Mouse (Mus musculus) ES-Bruce4 (cell line): ENCODE measurements around the gene Hist1h2ap. TPM values are rescaled to one million over a fixed set of nuclear protein-coding genes. Genes with fewer than 3 reads are reported as not detected.
"Not testable (repeated sequence)": the region's sequence is repeated elsewhere in the genome, so short reads cannot be mapped to it uniquely, and the experiment has no call there.

Source experiments
- H3K27ac ChIP-seq: 2 replicates; pipeline ENCODE4 v1.5.1; 2012; ENCODE audit warnings: low read length, inconsistent platforms; ENCODE audit not compliant: insufficient read depth
- H3K27me3 ChIP-seq: 2 replicates; pipeline ENCODE4 v1.6.1; 2012; ENCODE audit warnings: mild to moderate bottlenecking, low read length, inconsistent platforms; ENCODE audit not compliant: control insufficient read depth, poor library complexity, insufficient read depth, severe bottlenecking
- H3K36me3 ChIP-seq: 2 replicates; pipeline ENCODE4 v1.6.1; 2012; ENCODE audit warnings: inconsistent platforms, mild to moderate bottlenecking, low read length, moderate library complexity; ENCODE audit not compliant: control insufficient read depth, poor library complexity, insufficient read depth, severe bottlenecking
- H3K4me1 ChIP-seq: one replicate; pipeline ENCODE4 v1.8.1; 2011; ENCODE audit warnings: low read length; ENCODE audit not compliant: control insufficient read depth, insufficient read depth
- H3K4me3 ChIP-seq: 2 replicates; pipeline ENCODE4 v1.5.1; 2011; ENCODE audit warnings: low read depth, mild to moderate bottlenecking, low read length
- H3K9ac ChIP-seq: 2 replicates; pipeline ENCODE4 v1.6.1; 2012; ENCODE audit warnings: low read depth, mild to moderate bottlenecking, inconsistent platforms; ENCODE audit not compliant: poor library complexity, severe bottlenecking
- H3K9me3 ChIP-seq: replicated peaks from 2 replicates; pipeline ENCODE4 v1.6.1; 2012; ENCODE audit warnings: mild to moderate bottlenecking, low read length, inconsistent platforms; ENCODE audit not compliant: control insufficient read depth, poor library complexity, insufficient read depth, severe bottlenecking
- CTCF ChIP-seq: IDR thresholded peaks from one replicate; pipeline ENCODE4 v1.8.1; 2011; ENCODE audit warnings: low read depth, low read length
- EP300 ChIP-seq: IDR thresholded peaks from 2 replicates; pipeline ENCODE4 v1.6.1; 2011; ENCODE audit warnings: low read depth, low read length; ENCODE audit not compliant: insufficient read depth
- POLR2A ChIP-seq: IDR thresholded peaks from one replicate; pipeline ENCODE4 v1.8.1; 2011; ENCODE audit warnings: low read length; ENCODE audit not compliant: insufficient read depth
- polyA plus RNA-seq: library from polyadenylated mRNA; stranded (reverse); fragments of >200 nt; gene quantifications from 2 replicates; pipeline ENCODE4 v1.2.4, GENCODE M21; 2011; ENCODE audit warnings: low read depth; ENCODE audit not compliant: missing spikeins, insufficient read depth, insufficient read length

Hist1h2ap gene
- polyA plus RNA-seq, 1 experiment: 47.5 TPM

GRCm38 (mm10) chr13:21831418-21832394, 1.6 kb downstream of the Hist1h2ap start, which contains the start of gene Hist1h4n:
Hist1h4n (minus strand) TSS chr13:21832196.
- H3K27me3 ChIP-seq: not testable (repeated sequence)
- H3K27ac ChIP-seq: peak within 1 kb of the TSS; percentile 61; the same call in 1 of the 2 replicates
- TF ChIP-seq POLR2A: peak; percentile 50

GRCm38 (mm10) chr13:21830344-21830743, 3.0 kb downstream of the Hist1h2ap start:
- Histone ChIP-seq H3K9ac (peak overlapping the region; percentile 18; the same call in 1 of the 2 replicates), H3K36me3 (no peaks in the 10 kb centered on the region), H3K27ac (no peak overlapping the region), H3K4me1 (peaks cover 3% of the 10 kb centered on the region), H3K9me3 (no peaks in the 10 kb centered on the region), H3K27me3 (no peaks in the 10 kb centered on the region), H3K4me3 (no peak overlapping the region)
- TF ChIP-seq POLR2A (no peak), EP300 (no peak), CTCF (no peak)

More at GRCm38 (mm10) chr13:21831418-21832394, 1.6 kb downstream of the Hist1h2ap start, which contains the start of gene Hist1h4n:
- H3K9ac ChIP-seq, H3K4me1 ChIP-seq, H3K9me3 ChIP-seq, H3K4me3 ChIP-seq, H3K36me3 ChIP-seq: not testable (repeated sequence)

GRCm38 (mm10) chr13:21828511-21828910, 4.8 kb downstream of the Hist1h2ap start:
- H3K9ac ChIP-seq: no peak overlapping the region
- H3K4me1 ChIP-seq: peaks cover 3% of the 10 kb centered on the region
- H3K9me3 ChIP-seq: no peaks in the 10 kb centered on the region
- H3K4me3 ChIP-seq: no peak overlapping the region
- TF ChIP-seq POLR2A (no peak), CTCF (no peak), EP300 (no peak)
- H3K36me3 ChIP-seq: no peaks in the 10 kb centered on the region
- no peak overlapping the region for H3K27ac ChIP-seq
- H3K27me3 ChIP-seq: no peaks in the 10 kb centered on the region

- H3K4me3 ChIP-seq, H3K36me3 ChIP-seq, H3K9me3 ChIP-seq, H3K4me1 ChIP-seq, H3K9ac ChIP-seq, H3K27ac ChIP-seq, H3K27me3 ChIP-seq: not testable (repeated sequence)
These were observed 13.0 kb downstream of the Hist1h2ap start for GRCm38 (mm10) chr13:21820082-21820890.

GRCm38 (mm10) chr13:21812092-21812491, 21.2 kb downstream of the Hist1h2ap start:
- not testable (repeated sequence) for H3K4me3 ChIP-seq, H3K4me1 ChIP-seq, H3K36me3 ChIP-seq, H3K9me3 ChIP-seq, H3K27me3 ChIP-seq
- Histone ChIP-seq H3K9ac (peak overlapping the region; percentile 68; the same call in 1 of the 2 replicates), H3K27ac (peak overlapping the region; percentile 48)

- Histone ChIP-seq H3K9ac (peak within 1 kb of the TSS; percentile 68; the same call in 1 of the 2 replicates), H3K27ac (peak within 1 kb of the TSS; percentile 48)
- H3K4me1 ChIP-seq, H3K27me3 ChIP-seq, H3K9me3 ChIP-seq, H3K4me3 ChIP-seq, H3K36me3 ChIP-seq: not testable (repeated sequence)
These were observed 21.8 kb downstream of the Hist1h2ap start, which contains the start of gene Hist1h4m for GRCm38 (mm10) chr13:21811539-21811938. Hist1h4m (plus strand) TSS chr13:21811746.

GRCm38 (mm10) chr13:21811074-21811473, 22.2 kb downstream of the Hist1h2ap start:
- H3K9me3 ChIP-seq, H3K4me3 ChIP-seq, H3K4me1 ChIP-seq, H3K9ac ChIP-seq, H3K27me3 ChIP-seq, H3K27ac ChIP-seq, H3K36me3 ChIP-seq: not testable (repeated sequence)

GRCm38 (mm10) chr13:21810073-21810472, 23.2 kb downstream of the Hist1h2ap start, which contains the start of the genes Hist1h2bq and Hist1h2ao:
Hist1h2bq (minus strand) TSS chr13:21810197.
Hist1h2ao (plus strand) TSS chr13:21810465.
- H3K4me1 ChIP-seq, H3K9me3 ChIP-seq, H3K27ac ChIP-seq, H3K9ac ChIP-seq, H3K27me3 ChIP-seq, H3K36me3 ChIP-seq, H3K4me3 ChIP-seq: not testable (repeated sequence)
